Mouse (Mus musculus): ENCODE measurements at regions not wholly inside any gene's neighbourhood (a gene's known extent, or its start where the extent isn't known, plus 50 kb on each side); places are given as distances from the start of the nearest gene placed in this dataset.

DNA sequence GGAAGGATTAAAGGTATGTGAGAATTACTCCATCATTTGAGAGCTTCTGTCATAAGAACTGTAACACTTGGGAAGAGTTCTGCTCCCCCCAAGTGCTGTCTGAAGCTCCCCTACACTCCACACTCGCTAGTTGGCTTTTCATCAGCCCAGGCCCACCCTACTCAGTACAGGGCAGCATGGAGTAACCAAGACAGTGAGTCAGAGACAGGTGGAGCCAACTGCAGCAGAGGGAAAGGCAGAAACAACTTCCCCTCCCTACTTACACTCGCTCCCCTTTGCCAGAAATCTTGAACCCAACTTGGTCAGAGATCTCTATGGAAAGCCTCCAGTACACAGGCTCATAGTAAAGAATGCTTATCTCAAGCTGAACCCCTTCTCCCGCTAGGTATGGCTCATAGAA lies 2046.5 kb downstream of the Grik2 start:
- DNase-seq: no peak

DNA sequence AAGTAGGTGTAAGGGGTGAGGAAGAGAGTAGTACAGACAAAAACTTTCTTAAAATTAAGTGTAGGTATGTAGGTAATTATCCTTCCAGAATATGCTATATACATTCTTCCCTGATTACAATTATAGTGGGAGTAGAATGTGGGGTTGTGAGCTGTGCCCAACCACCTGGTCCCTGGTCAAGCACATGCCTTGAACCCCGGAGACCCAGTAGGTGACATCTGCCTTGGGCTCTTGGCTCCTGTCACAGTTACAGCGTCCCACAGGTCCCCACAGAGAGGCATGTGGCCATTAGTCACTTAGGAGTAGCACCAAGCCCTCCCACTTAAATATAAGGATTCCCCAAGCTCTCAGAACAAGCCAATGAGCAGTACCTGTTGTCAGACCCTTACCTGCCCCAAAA lies 2046.9 kb downstream of the Grik2 start:
- no peak for DNase-seq

GRCm38 (mm10) chr10:47708780-47709179 lies 2079.8 kb downstream of the Grik2 start:
- DNase-seq: peak; percentile 53
